Mouse (Mus musculus) forebrain, embryonic 13.5 days (tissue): ENCODE measurements around the gene B3galt6. TPM values are rescaled to one million over a fixed set of nuclear protein-coding genes. Genes with fewer than 3 reads are reported as not detected.
A peak's percentile ranks its signal among the peaks of the same experiment; 100 is the strongest.

ENCODE experiments used
- ATAC-seq: fragments of 200-750 bp; cut with Nextera tagmentation; 2 replicates; pipeline ENCODE4 v1.8.0; 2017
- H3K27ac ChIP-seq: fragments of 300-500 bp; sonication (generic); 2 replicates; pipeline ENCODE4 v1.5.1; 2015; ENCODE audit warnings: inconsistent platforms, mild to moderate bottlenecking, moderate library complexity
- H3K27me3 ChIP-seq: fragments of 300-500 bp; sonication (generic); 2 replicates; pipeline ENCODE4 v1.6.1; 2015; ENCODE audit warnings: mild to moderate bottlenecking, inconsistent platforms
- H3K36me3 ChIP-seq: fragments of 300-500 bp; sonication (generic); 2 replicates; pipeline ENCODE4 v1.6.1; 2015; ENCODE audit warnings: mild to moderate bottlenecking, inconsistent platforms; ENCODE audit not compliant: poor library complexity, severe bottlenecking
- H3K4me1 ChIP-seq: fragments of 300-500 bp; sonication (generic); 2 replicates; pipeline ENCODE4 v1.6.1; 2015; ENCODE audit warnings: inconsistent platforms
- H3K4me2 ChIP-seq: fragments of 300-500 bp; sonication (generic); 2 replicates; pipeline ENCODE4 v1.6.1; 2015; ENCODE audit warnings: inconsistent platforms, mild to moderate bottlenecking, moderate library complexity
- H3K4me3 ChIP-seq: fragments of 300-500 bp; sonication (generic); 2 replicates; pipeline ENCODE4 v1.5.1; 2015; ENCODE audit warnings: mild to moderate bottlenecking, inconsistent platforms
- H3K9ac ChIP-seq: fragments of 300-500 bp; sonication (generic); 2 replicates; pipeline ENCODE4 v1.6.1; 2015; ENCODE audit warnings: mild to moderate bottlenecking, inconsistent platforms
- H3K9me3 ChIP-seq: fragments of 300-500 bp; sonication (generic); replicated peaks from 2 replicates; pipeline ENCODE4 v1.6.1; 2016; ENCODE audit warnings: inconsistent platforms
- WGBS: fragments of 180-500 bp; shearing (Covaris S2); methylation state at CpG from one replicate; pipeline ENCODE4 v1.1.7; 2015; 5-methylcytosine and 5-hydroxymethylcytosine counted together
- polyA plus RNA-seq: library from polyadenylated mRNA; unstranded; fragments of >200 nt; fragmentation: Nextera tagmentation; extraction: Ambion mirVana; gene quantifications from 2 replicates; pipeline ENCODE4 v1.2.1, GENCODE M21; 2015

The B3galt6 gene
- polyA plus RNA-seq, 1 experiment from 2014 or later: 21.0 TPM

- no peak overlapping the region for H3K9ac ChIP-seq
- H3K4me1 ChIP-seq: peaks cover 9% of the 10 kb centered on the region; the same call in 1 of the 2 replicates
- no peak overlapping the region for H3K4me2 ChIP-seq
- WGBS: 80% methylated on average over 12 of the region's 12 CpGs
- no peak overlapping the region for H3K27ac ChIP-seq
- no peak overlapping the region for H3K4me3 ChIP-seq
- 0 out of 2 replicates have a peak, but pooled peaks cover 7% of the 10 kb centered on the region for H3K9me3 ChIP-seq
- H3K27me3 ChIP-seq: no peaks in the 10 kb centered on the region
- ATAC-seq: no peak
- no peaks in the 10 kb centered on the region for H3K36me3 ChIP-seq
Observed at GRCm38 (mm10) chr4:155981436-155982082, 10.9 kb downstream of the B3galt6 start.

- WGBS: 86% methylated on average over 2 of the region's 2 CpGs
- 0 out of 2 replicates have a peak, but pooled peaks cover 7% of the 10 kb centered on the region for H3K9me3 ChIP-seq
- no peaks in the 10 kb centered on the region for H3K4me1 ChIP-seq
- ATAC-seq: no peak
- no peaks in the 10 kb centered on the region for H3K36me3 ChIP-seq
- no peak overlapping the region for H3K27ac ChIP-seq
- H3K27me3 ChIP-seq: no peaks in the 10 kb centered on the region
- no peak overlapping the region for H3K4me2 ChIP-seq
- H3K4me3 ChIP-seq: no peak overlapping the region
- H3K9ac ChIP-seq: no peak overlapping the region
Observed at GRCm38 (mm10) chr4:155973239-155973638, 19.2 kb downstream of the B3galt6 start.

- H3K4me1 ChIP-seq: no peaks in the 10 kb centered on the region
- H3K27ac ChIP-seq: no peak overlapping the region
- H3K9me3 ChIP-seq: 0 out of 2 replicates have a peak, but pooled peaks cover 7% of the 10 kb centered on the region
- H3K4me2 ChIP-seq: no peak overlapping the region
- WGBS: 52% methylated on average over 6 of the region's 6 CpGs
- no peak overlapping the region for H3K4me3 ChIP-seq
- no peak overlapping the region for H3K9ac ChIP-seq
- H3K27me3 ChIP-seq: no peaks in the 10 kb centered on the region
- no peaks in the 10 kb centered on the region for H3K36me3 ChIP-seq
- no peak for ATAC-seq
Observed at GRCm38 (mm10) chr4:155972651-155973050, 19.8 kb downstream of the B3galt6 start.

DNA sequence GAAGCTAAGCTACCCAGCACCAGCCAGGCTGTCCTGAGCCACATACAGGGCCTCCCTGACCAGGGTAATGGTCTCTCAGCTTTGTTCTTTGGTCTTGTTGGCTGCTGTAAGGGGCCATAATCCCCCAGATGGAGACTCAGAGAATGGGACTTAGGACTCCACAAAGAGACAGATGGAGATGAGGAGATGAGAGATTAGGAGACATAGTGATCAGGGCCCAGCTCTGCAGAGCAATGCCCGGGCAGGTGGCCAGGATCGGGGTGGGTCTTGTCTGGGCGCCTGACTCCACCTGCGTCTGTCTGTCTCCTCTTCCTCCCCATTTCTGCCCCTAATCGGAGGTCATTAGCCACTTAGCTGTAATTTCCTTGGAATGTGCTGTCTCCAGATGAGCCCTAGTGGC, 22.2 kb downstream of the B3galt6 start:
- WGBS: 83% methylated on average over 5 of the region's 5 CpGs
- peaks cover 15% of the 10 kb centered on the region; the same call in 1 of the 2 replicates for H3K36me3 ChIP-seq
- H3K4me1 ChIP-seq: no peaks in the 10 kb centered on the region
- H3K9ac ChIP-seq: no peak overlapping the region
- H3K4me2 ChIP-seq: no peak overlapping the region
- no peak overlapping the region for H3K27ac ChIP-seq
- no peak for ATAC-seq
- H3K27me3 ChIP-seq: no peaks in the 10 kb centered on the region
- H3K4me3 ChIP-seq: no peak overlapping the region
- H3K9me3 ChIP-seq: no peaks in the 10 kb centered on the region

DNA sequence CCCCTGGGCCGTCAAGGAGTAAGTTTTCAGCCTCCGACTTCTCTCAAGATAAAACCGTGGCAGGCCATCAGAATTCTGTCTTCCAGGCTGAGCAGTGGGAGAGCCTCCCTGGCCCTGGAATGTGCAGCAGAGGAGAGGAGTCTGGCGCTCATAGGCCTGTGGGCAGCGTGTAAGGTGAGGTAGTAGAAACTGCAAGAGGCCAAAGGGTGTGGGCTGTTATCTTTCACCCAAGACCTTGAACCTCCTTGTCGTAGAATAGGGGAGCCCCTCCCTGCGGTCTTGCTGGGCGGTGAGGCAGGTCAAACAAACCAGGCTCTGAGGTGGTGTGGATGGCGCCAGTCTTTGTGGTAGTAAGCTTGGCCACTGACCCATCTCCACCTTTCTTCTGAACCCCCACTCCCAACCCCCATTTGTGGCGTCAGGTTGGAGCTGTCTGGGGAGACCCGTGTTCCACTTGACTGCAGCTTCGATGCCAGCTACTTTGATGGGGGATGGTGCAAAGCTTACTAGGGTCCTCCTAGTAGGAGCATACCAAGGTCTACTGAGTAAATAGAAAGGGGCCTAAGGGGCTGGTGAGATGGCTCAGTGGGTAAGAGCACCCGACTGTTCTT, 23.3 kb downstream of the B3galt6 start:
- 90% methylated on average over 13 of the region's 13 CpGs for WGBS

DNA sequence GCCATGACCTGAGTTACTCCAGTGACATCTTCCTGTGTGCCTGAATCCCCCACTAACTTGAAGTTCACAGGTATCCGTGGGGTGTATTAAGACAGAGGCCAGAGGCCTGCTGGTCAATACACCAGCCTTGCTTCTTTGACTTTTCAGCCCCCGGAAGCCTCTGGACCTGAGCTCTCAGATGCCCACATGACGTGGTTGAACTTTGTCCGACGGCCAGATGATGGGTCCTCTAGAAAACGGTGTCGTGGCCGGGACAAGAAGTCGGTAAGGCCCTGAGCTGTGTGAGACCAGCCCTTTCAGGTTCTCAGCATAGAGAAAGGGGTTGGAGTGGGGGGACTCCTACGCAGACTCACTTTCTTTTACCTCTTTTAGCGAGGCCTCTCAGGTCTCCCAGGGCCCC, 28.1 kb downstream of the B3galt6 start:
- H3K36me3 ChIP-seq: peaks cover 35% of the 10 kb centered on the region
- no peaks in the 10 kb centered on the region for H3K27me3 ChIP-seq
- H3K4me1 ChIP-seq: peaks cover 13% of the 10 kb centered on the region
- ATAC-seq: no peak
- no peak overlapping the region for H3K9ac ChIP-seq
- no peak overlapping the region for H3K27ac ChIP-seq
- H3K9me3 ChIP-seq: no peaks in the 10 kb centered on the region
- H3K4me2 ChIP-seq: no peak overlapping the region
- no peak overlapping the region for H3K4me3 ChIP-seq
- WGBS: 92% methylated on average over 11 of the region's 11 CpGs

More for the DNA sequence above, 23.3 kb downstream of the B3galt6 start:
- no peak overlapping the region for H3K4me2 ChIP-seq
- H3K36me3 ChIP-seq: peaks cover 26% of the 10 kb centered on the region
- no peak overlapping the region for H3K4me3 ChIP-seq
- no peak for ATAC-seq
- no peak overlapping the region for H3K27ac ChIP-seq
- no peak overlapping the region for H3K9ac ChIP-seq
- no peaks in the 10 kb centered on the region for H3K4me1 ChIP-seq
- H3K27me3 ChIP-seq: no peaks in the 10 kb centered on the region
- no peaks in the 10 kb centered on the region for H3K9me3 ChIP-seq

- Histone ChIP-seq H3K4me3 (peak overlapping the region; percentile 44; the same call in 1 of the 2 replicates), H3K4me1 (peaks cover 13% of the 10 kb centered on the region), H3K27me3 (no peaks in the 10 kb centered on the region), H3K9ac (peak overlapping the region; percentile 74; the same call in 1 of the 2 replicates), H3K36me3 (peaks cover 42% of the 10 kb centered on the region), H3K9me3 (no peaks in the 10 kb centered on the region), H3K27ac (no peak overlapping the region), H3K4me2 (peak overlapping the region; percentile 77)
- no peak for ATAC-seq
- WGBS: 53% methylated on average over 7 of the region's 7 CpGs
Observed at GRCm38 (mm10) chr4:155963106-155963505, 29.3 kb downstream of the B3galt6 start.

GRCm38 (mm10) chr4:155962167-155962971, 30.1 kb downstream of the B3galt6 start, which contains the start of gene C1qtnf12:
Gene C1qtnf12 (plus strand): TSS chr4:155962318.
- Histone ChIP-seq H3K4me1 (peaks cover 13% of the 10 kb centered on the region), H3K4me2 (peak within 1 kb of the TSS; percentile 77), H3K27ac (0 out of 2 replicates have a peak within 1 kb of the TSS, but pooled peaks have one; percentile 14), H3K4me3 (peak within 1 kb of the TSS; percentile 44), H3K9ac (peak within 1 kb of the TSS; percentile 74), H3K27me3 (no peaks in the 10 kb centered on the region), H3K9me3 (no peaks in the 10 kb centered on the region), H3K36me3 (peaks cover 49% of the 10 kb centered on the region)
- ATAC-seq: peak; percentile 64
- 1% methylated on average over 41 of the region's 42 CpGs for WGBS

DNA sequence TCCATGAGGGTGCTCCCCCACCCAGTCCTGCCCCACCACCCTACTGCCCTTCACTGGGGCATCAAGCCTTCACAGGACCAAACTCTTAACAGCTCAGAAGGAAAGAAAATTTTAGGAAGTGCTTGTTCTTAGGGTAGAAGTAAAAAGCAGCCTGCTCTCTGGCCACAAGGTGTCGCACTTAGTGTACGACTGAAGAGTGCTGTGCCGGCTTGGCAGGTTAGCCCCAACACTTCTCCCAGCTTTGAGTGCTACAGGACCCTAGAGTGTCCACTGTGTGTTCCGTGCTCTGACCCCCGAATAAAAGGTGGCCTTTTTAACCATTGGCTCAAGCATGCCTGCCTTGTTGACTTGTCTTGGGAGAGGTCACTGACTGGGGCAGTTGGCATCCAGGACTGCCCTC, 33.2 kb downstream of the B3galt6 start:
- Histone ChIP-seq H3K4me3 (no peak overlapping the region), H3K9ac (no peak overlapping the region), H3K9me3 (no peaks in the 10 kb centered on the region), H3K36me3 (peaks cover 53% of the 10 kb centered on the region), H3K27me3 (no peaks in the 10 kb centered on the region), H3K4me2 (no peak overlapping the region), H3K27ac (no peak overlapping the region; the same call in 1 of the 2 replicates), H3K4me1 (peaks cover 13% of the 10 kb centered on the region)
- ATAC-seq: peak; percentile 73
- 7% methylated on average over 5 of the region's 5 CpGs for WGBS

DNA sequence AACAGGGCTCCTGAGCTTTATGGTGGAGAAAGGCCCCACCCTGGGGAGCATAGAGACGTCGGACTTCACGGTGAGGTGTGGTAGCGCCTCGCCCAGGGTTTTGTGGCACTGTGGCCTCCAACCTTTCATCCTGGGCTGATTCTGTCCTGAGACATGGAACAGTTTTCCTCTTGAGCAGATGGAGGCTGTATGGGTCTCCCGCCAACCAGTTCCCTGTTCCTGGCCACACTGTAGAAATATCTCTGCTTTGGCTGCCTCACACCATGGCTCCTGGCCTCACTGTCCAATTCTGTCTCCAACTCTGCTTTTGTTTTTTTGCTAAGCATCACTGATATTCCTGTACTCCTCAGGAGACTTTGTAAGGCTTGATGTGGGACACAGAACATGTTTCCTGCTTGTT, 37.0 kb downstream of the B3galt6 start:
- no peak overlapping the region for H3K4me2 ChIP-seq
- no peaks in the 10 kb centered on the region for H3K27me3 ChIP-seq
- WGBS: 94% methylated on average over 6 of the region's 6 CpGs

GRCm38 (mm10) chr4:155947094-155947493, 45.4 kb downstream of the B3galt6 start:
- Histone ChIP-seq H3K4me1 (peaks cover 25% of the 10 kb centered on the region), H3K4me3 (no peak overlapping the region), H3K9me3 (no peaks in the 10 kb centered on the region), H3K27ac (no peak overlapping the region), H3K9ac (no peak overlapping the region), H3K4me2 (no peak overlapping the region), H3K36me3 (peaks cover 58% of the 10 kb centered on the region), H3K27me3 (no peaks in the 10 kb centered on the region)
- ATAC-seq: no peak

More for the DNA sequence above, 37.0 kb downstream of the B3galt6 start:
- Histone ChIP-seq H3K9me3 (no peaks in the 10 kb centered on the region), H3K4me3 (no peak overlapping the region), H3K9ac (no peak overlapping the region), H3K4me1 (no peaks in the 10 kb centered on the region), H3K36me3 (peaks cover 81% of the 10 kb centered on the region), H3K27ac (no peak overlapping the region)
- ATAC-seq: no peak

DNA sequence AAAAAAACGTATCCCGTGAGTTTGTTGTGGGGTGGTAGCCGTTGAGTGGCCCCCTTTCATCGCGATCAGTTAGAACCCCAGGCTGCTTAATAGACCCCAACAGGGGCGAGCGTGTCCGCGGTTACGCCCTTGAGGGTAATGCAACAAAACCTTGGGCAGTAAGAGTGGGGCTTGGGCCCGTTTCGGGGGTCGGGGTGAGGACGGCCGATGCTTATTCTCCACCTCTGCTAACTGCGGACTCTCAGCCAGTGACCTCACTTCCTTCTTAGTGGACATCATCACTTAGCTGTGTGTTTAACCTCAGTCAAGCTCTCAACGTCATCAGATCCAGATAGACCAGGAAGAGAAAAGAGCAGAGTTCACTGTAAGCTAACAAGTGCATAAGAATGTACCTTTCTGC, 48.2 kb downstream of the B3galt6 start:
- H3K4me2 ChIP-seq: peak overlapping the region; percentile 98
- H3K36me3 ChIP-seq: peaks cover 30% of the 10 kb centered on the region
- whole genome bisulfite sequencing: 0% methylated on average over 17 of the region's 17 CpGs
- peaks cover 8% of the 10 kb centered on the region for H3K27me3 ChIP-seq
- ATAC-seq: peak; percentile 13
- H3K4me3 ChIP-seq: peak overlapping the region; percentile 96
- peaks cover 25% of the 10 kb centered on the region for H3K4me1 ChIP-seq
- H3K27ac ChIP-seq: peak overlapping the region; percentile 52
- no peaks in the 10 kb centered on the region for H3K9me3 ChIP-seq
- H3K9ac ChIP-seq: peak overlapping the region; percentile 91
